Mouse (Mus musculus) spleen, postnatal 4 days (tissue): ENCODE data around the gene Gga2.

Source experiments
- DNase-seq, 2 experiments: peaks; one replicate each; pipeline ENCODE4 v3.0.0; 2022; ENCODE audit warnings: low spot score in 2 of 2

Gene Gga2

GRCm38 (mm10) chr7:121936861-121937630, 84.0 kb downstream of the Gga2 start:
- DNase-seq = no peak
